Mouse (Mus musculus) megakaryocyte, embryonic 14.5 days (primary cell): ENCODE measurements around the gene Snn.

Experiments used
- FLI1 ChIP-seq: IDR thresholded peaks from 2 replicates; pipeline ENCODE4 v1.6.1; 2012; ENCODE audit warnings: low read length, inconsistent platforms, mixed read lengths
- GATA1 ChIP-seq: IDR thresholded peaks from 3 replicates; pipeline ENCODE4 v1.6.1; 2012; ENCODE audit warnings: mixed read lengths, low read length, inconsistent platforms, borderline replicate concordance

DNA sequence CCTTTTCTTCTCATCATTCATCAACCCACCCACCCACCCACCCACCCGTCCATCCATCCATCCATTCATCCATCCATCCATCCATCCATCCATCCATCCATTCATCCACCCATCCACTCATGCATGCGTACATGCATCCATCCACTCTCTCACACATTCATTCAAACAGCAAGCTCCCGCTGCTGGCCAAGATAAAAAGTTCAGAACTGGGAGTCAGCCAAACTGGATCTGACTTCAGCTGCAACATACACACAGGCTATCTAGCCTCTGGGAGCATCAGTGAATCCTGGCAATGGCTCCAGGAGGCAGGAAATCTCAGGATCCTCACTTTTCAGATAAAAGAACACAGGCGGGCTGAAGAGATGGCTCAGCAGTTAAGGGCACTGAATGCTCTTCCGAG lies 37.1 kb upstream of the Snn start:
- TF ChIP-seq GATA1 (no peak), FLI1 (no peak)
